Mouse (Mus musculus) heart, embryonic 14.5 days (tissue): ENCODE results near the gene Scube1. TPM values are rescaled to one million over a fixed set of nuclear protein-coding genes. Genes with fewer than 3 reads are reported as not detected.

Source experiments
- ATAC-seq: fragments of 200-750 bp; cut with Nextera tagmentation; 2 replicates; pipeline ENCODE4 v1.8.0; 2017; ENCODE audit warnings: low read depth, moderate TSS enrichment; ENCODE audit not compliant: insufficient number of reproducible peaks, insufficient read depth, low FRiP score
- H3K27ac ChIP-seq, 2 experiments: fragments of 200-500 bp in 1 of 2; fragments of 300-500 bp in 1 of 2; sonication (generic) in 1 of 2; replicated peaks in 1 of 2; 2 replicates each; pipeline ENCODE4 v1.5.1; 2012 to 2014; ENCODE audit warnings: low read depth in 2 of 2, low read length in 2 of 2, control low read depth in 1 of 2, mild to moderate bottlenecking in 1 of 2, mixed read lengths in 1 of 2; ENCODE audit not compliant: control insufficient read depth in 1 of 2, insufficient read depth in 1 of 2
- H3K27me3 ChIP-seq: fragments of 300-500 bp; sonication (generic); 2 replicates; pipeline ENCODE4 v1.6.1; 2014; ENCODE audit warnings: mild to moderate bottlenecking, low read length, control low read depth; ENCODE audit not compliant: control insufficient read depth, insufficient read depth
- H3K36me3 ChIP-seq: fragments of 300-500 bp; sonication (generic); 2 replicates; pipeline ENCODE4 v1.6.1; 2014; ENCODE audit warnings: mild to moderate bottlenecking, control low read depth, low read length, mixed read lengths; ENCODE audit not compliant: control insufficient read depth, insufficient read depth
- H3K4me1 ChIP-seq, 2 experiments: fragments of 200-500 bp in 1 of 2; fragments of 300-500 bp in 1 of 2; sonication (generic) in 1 of 2; 2 replicates each; pipeline ENCODE4 v1.6.1; 2012 to 2014; ENCODE audit warnings: low read length in 2 of 2, control low read depth in 1 of 2, mixed read lengths in 1 of 2; ENCODE audit not compliant: control insufficient read depth in 2 of 2, insufficient read depth in 2 of 2
- H3K4me2 ChIP-seq: fragments of 300-500 bp; sonication (generic); 2 replicates; pipeline ENCODE4 v1.6.1; 2014; ENCODE audit warnings: mild to moderate bottlenecking, low read length
- H3K4me3 ChIP-seq, 2 experiments: fragments of 200-500 bp in 1 of 2; fragments of 300-500 bp in 1 of 2; sonication (generic) in 1 of 2; 2 replicates each; pipeline ENCODE4 v1.5.1; 2012 to 2014; ENCODE audit warnings: low read length in 2 of 2, mild to moderate bottlenecking in 2 of 2, control low read depth in 1 of 2, low read depth in 1 of 2, moderate library complexity in 1 of 2; ENCODE audit not compliant: control insufficient read depth in 1 of 2, insufficient read depth in 1 of 2
- H3K9ac ChIP-seq: fragments of 300-500 bp; sonication (generic); 2 replicates; pipeline ENCODE4 v1.6.1; 2014; ENCODE audit warnings: mild to moderate bottlenecking, low read length
- H3K9me3 ChIP-seq: fragments of 300-500 bp; sonication (generic); 2 replicates; pipeline ENCODE4 v1.6.1; 2016; ENCODE audit warnings: low read length, control low read depth; ENCODE audit not compliant: control insufficient read depth
- WGBS: fragments of 180-500 bp; shearing (Covaris S2); extraction: QIAGEN DNeasy Blood & Tissue Kit; methylation state at CpG from one replicate; pipeline ENCODE4 v1.1.7; 2014; 5-methylcytosine and 5-hydroxymethylcytosine counted together
- polyA plus RNA-seq: library from polyadenylated mRNA; unstranded; fragments of >200 nt; fragmentation: Nextera tagmentation; extraction: Ambion mirVana; gene quantifications from 2 replicates; pipeline ENCODE4 v1.2.1, GENCODE M21; 2014

The Scube1 gene
- polyA plus RNA-seq, 1 experiment from 2014 or later, result 7.4 TPM

- no peak overlapping the region for H3K4me2 ChIP-seq
- peaks cover 6% of the 10 kb centered on the region; the same call in 1 of the 2 replicates for H3K27me3 ChIP-seq
- no peaks in the 10 kb centered on the region for H3K36me3 ChIP-seq
- no peaks in the 10 kb centered on the region for H3K4me1 ChIP-seq
- H3K9me3 ChIP-seq, result 0 out of 2 replicates have a peak, but pooled peaks cover 3% of the 10 kb centered on the region
- no peak overlapping the region for H3K27ac ChIP-seq
- no peak overlapping the region for H3K4me3 ChIP-seq
- WGBS, result 5% methylated on average over 4 of the region's 4 CpGs
- no peak for ATAC-seq
- H3K9ac ChIP-seq, result no peak overlapping the region
Observed at GRCm38 (mm10) chr15:83758958-83759357, 34.1 kb upstream of the Scube1 start.

GRCm38 (mm10) chr15:83756742-83757141 lies 31.9 kb upstream of the Scube1 start:
- Histone ChIP-seq H3K4me3 (no peak overlapping the region), H3K27me3 (peaks cover 2% of the 10 kb centered on the region; the same call in 1 of the 2 replicates), H3K27ac (no peak overlapping the region), H3K9ac (no peak overlapping the region), H3K4me2 (no peak overlapping the region), H3K36me3 (no peaks in the 10 kb centered on the region), H3K4me1 (no peaks in the 10 kb centered on the region), H3K9me3 (0 out of 2 replicates have a peak, but pooled peaks cover 3% of the 10 kb centered on the region)
- ATAC-seq, result no peak
- WGBS, result 30% methylated on average over 9 of the region's 9 CpGs

GRCm38 (mm10) chr15:83749436-83749835 lies 24.6 kb upstream of the Scube1 start:
- Histone ChIP-seq H3K27me3 (no peaks in the 10 kb centered on the region), H3K9me3 (0 out of 2 replicates have a peak, but pooled peaks cover 1% of the 10 kb centered on the region), H3K27ac (no peak overlapping the region), H3K4me3 (no peak overlapping the region), H3K36me3 (no peaks in the 10 kb centered on the region), H3K4me1 (peaks cover 8% of the 10 kb centered on the region in 2 experiments), H3K4me2 (no peak overlapping the region), H3K9ac (no peak overlapping the region)
- WGBS, result 64% methylated on average over 9 of the region's 9 CpGs
- no peak for ATAC-seq

GRCm38 (mm10) chr15:83748986-83749385 lies 24.2 kb upstream of the Scube1 start:
- peaks cover 8% of the 10 kb centered on the region in 2 experiments for H3K4me1 ChIP-seq
- no peak overlapping the region for H3K9ac ChIP-seq
- no peak overlapping the region for H3K4me2 ChIP-seq
- no peaks in the 10 kb centered on the region for H3K9me3 ChIP-seq
- no peak for ATAC-seq
- no peak overlapping the region for H3K27ac ChIP-seq
- H3K36me3 ChIP-seq, result no peaks in the 10 kb centered on the region
- 80% methylated on average over 6 of the region's 6 CpGs for WGBS
- no peaks in the 10 kb centered on the region for H3K27me3 ChIP-seq
- no peak overlapping the region for H3K4me3 ChIP-seq

GRCm38 (mm10) chr15:83746311-83746710 lies 21.5 kb upstream of the Scube1 start:
- Histone ChIP-seq H3K9ac (no peak overlapping the region), H3K9me3 (no peaks in the 10 kb centered on the region), H3K4me1 (peaks cover 12 to 16% of the 10 kb centered on the region in 2 experiments), H3K27me3 (no peaks in the 10 kb centered on the region), H3K36me3 (no peaks in the 10 kb centered on the region), H3K4me2 (no peak overlapping the region; the same call in 1 of the 2 replicates), H3K4me3 (no peak overlapping the region), H3K27ac (peak overlapping the region in 1 of 2 experiments; percentile 37; a peak in 1 of 4 replicates)
- WGBS, result 26% methylated on average over 16 of the region's 16 CpGs
- no peak for ATAC-seq

GRCm38 (mm10) chr15:83742018-83742417 lies 17.2 kb upstream of the Scube1 start:
- Histone ChIP-seq H3K4me3 (no peak overlapping the region), H3K9ac (no peak overlapping the region), H3K4me2 (no peak overlapping the region), H3K27ac (no peak overlapping the region), H3K9me3 (no peaks in the 10 kb centered on the region), H3K4me1 (peaks cover 17 to 19% of the 10 kb centered on the region in 2 experiments), H3K27me3 (no peaks in the 10 kb centered on the region), H3K36me3 (no peaks in the 10 kb centered on the region)
- no peak for ATAC-seq
- 62% methylated on average over 1 of the region's 1 CpGs for WGBS

GRCm38 (mm10) chr15:83740676-83741422 lies 16.0 kb upstream of the Scube1 start:
- H3K36me3 ChIP-seq, result no peaks in the 10 kb centered on the region
- H3K4me1 ChIP-seq, result peaks cover 18 to 23% of the 10 kb centered on the region in 2 experiments
- no peaks in the 10 kb centered on the region for H3K9me3 ChIP-seq
- WGBS, result 34% methylated on average over 21 of the region's 21 CpGs
- H3K4me2 ChIP-seq, result no peak overlapping the region
- H3K27me3 ChIP-seq, result no peaks in the 10 kb centered on the region
- no peak overlapping the region for H3K4me3 ChIP-seq
- H3K27ac ChIP-seq, result no peak overlapping the region
- no peak for ATAC-seq
- no peak overlapping the region for H3K9ac ChIP-seq
